In the genomic region with DNA sequence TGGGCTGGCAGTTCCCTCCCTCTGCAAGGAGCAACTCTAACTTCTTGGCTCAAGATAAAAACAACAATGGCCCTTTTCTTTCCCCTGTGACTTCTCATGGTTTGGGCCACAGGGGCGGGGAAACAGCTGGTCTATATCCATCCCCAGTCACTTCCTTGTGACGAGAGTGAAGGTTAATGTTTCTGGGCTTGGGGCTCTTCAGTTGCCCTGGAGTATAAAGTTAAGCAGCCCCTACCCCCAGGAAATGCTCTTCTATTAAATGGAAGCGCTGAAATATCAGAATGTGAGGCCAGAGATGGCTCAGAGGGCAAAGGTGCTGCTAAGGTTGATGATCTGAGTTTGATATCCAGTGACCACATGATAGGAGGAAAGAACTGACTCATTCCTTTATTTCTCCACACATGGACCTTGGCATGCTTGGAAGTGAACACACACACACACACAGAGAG, we compare ENCODE assay signal across 10 mouse cellular contexts.
DNase-seq lines count a peak whose midpoint lies in the region; ATAC-seq and TF ChIP-seq lines count a peak whose summit lies in the region.
"Had no signal": no experiment of that assay in that cellular context is flagged by ENCODE, and none has a peak within 500 bp of the region (broad histone marks: within the 10 kb centered on the region; RNA-seq: fewer than 3 reads in every experiment).

No protein-coding gene starts in this region.

- H3K27ac ChIP-seq in heart, embryonic 16.5 days (ENCODE audit: low read length) = peak overlapping the region; percentile 8; the same call in 1 of the 2 replicates
- no peak overlapping the region for H3K27ac ChIP-seq in forebrain, postnatal 0 days (ENCODE audit: low read depth, low read length)
- H3K27ac ChIP-seq: heart, adult 2 months; liver, embryonic 15.5 days had no signal

- H3K4me1 ChIP-seq in heart, embryonic 16.5 days (ENCODE audit: control insufficient read depth, insufficient read depth, low read length) = no peaks in the 10 kb centered on the region
- no peaks in the 10 kb centered on the region for H3K4me1 ChIP-seq in forebrain, postnatal 0 days (ENCODE audit: insufficient read depth)
- H3K4me1 ChIP-seq: liver, embryonic 15.5 days had no signal

- H3K4me3 ChIP-seq in heart, embryonic 16.5 days (ENCODE audit: low read length) = no peak overlapping the region
- no peak overlapping the region for H3K4me3 ChIP-seq in forebrain, postnatal 0 days (ENCODE audit: low read depth, low read length)
- H3K4me3 ChIP-seq: heart, adult 2 months; liver, embryonic 15.5 days had no signal

- ATAC-seq in heart, embryonic 16.5 days (replicated peaks; ENCODE audit: extremely low read depth, insufficient read depth, low FRiP score) = peak; percentile 28; the same call in 1 of the 2 replicates
- ATAC-seq in forebrain, postnatal 0 days = no peak
- no peak for ATAC-seq in activated CD4-positive, CD25-positive, alpha-beta regulatory T cell, adult 4 months

- H3K27me3 ChIP-seq in heart, embryonic 16.5 days (ENCODE audit: control insufficient read depth, insufficient read depth, low read length) = no peaks in the 10 kb centered on the region
- H3K27me3 ChIP-seq in forebrain, postnatal 0 days (ENCODE audit: insufficient read depth, low read length) = no peaks in the 10 kb centered on the region
- H3K27me3 ChIP-seq: liver, embryonic 15.5 days had no signal

- no peaks in the 10 kb centered on the region for H3K9me3 ChIP-seq in heart, embryonic 16.5 days (replicated peaks; ENCODE audit: control insufficient read depth, low read length)
- H3K9me3 ChIP-seq in forebrain, postnatal 0 days (ENCODE audit: low read length) = no peaks in the 10 kb centered on the region
- H3K9me3 ChIP-seq: liver, embryonic 15.5 days had no signal

- H3K36me3 ChIP-seq in heart, embryonic 16.5 days (ENCODE audit: control insufficient read depth, insufficient read depth) = no peaks in the 10 kb centered on the region
- H3K36me3 ChIP-seq in forebrain, postnatal 0 days (ENCODE audit: insufficient read depth) = no peaks in the 10 kb centered on the region
- H3K36me3 ChIP-seq: liver, embryonic 15.5 days had no signal

- H3K9ac ChIP-seq in heart, embryonic 16.5 days (ENCODE audit: low read length) = no peak overlapping the region
- no peak overlapping the region for H3K9ac ChIP-seq in forebrain, postnatal 0 days
- H3K9ac ChIP-seq: liver, embryonic 15.5 days had no signal

- TF ChIP-seq CTCF in forebrain, postnatal 0 days (IDR thresholded peaks at IDR 0.05; ENCODE audit: low read depth) = no peak

- no peak overlapping the region for H3K4me2 ChIP-seq in heart, embryonic 16.5 days (ENCODE audit: low read depth, low read length)
- H3K4me2 ChIP-seq in forebrain, postnatal 0 days (ENCODE audit: low read depth) = no peak overlapping the region
- H3K4me2 ChIP-seq: liver, embryonic 15.5 days had no signal

- peak; percentile 65 for DNase-seq in 3T3-L1 (ENCODE audit: low read depth, low spot score)
- DNase-seq in embryo, embryonic 11.5 days (ENCODE audit: low read depth, low spot score) = peak; percentile 8
- peak; percentile 45 to 60 for DNase-seq in lung, adult 18-20 months
- DNase-seq in thymus, postnatal 0 days (ENCODE audit: low spot score) = no peak
- DNase-seq in forebrain, postnatal 0 days = no peak
- DNase-seq in left cerebral cortex, adult 18-20 months (ENCODE audit: low spot score in 2 of 2) = no peak

- 23% methylated on average over 3 of the region's 3 CpGs for WGBS in heart, embryonic 16.5 days
- 47% methylated on average over 3 of the region's 3 CpGs for WGBS in forebrain, postnatal 0 days

Comparison
In these comparisons a context has a peak if more than half of its experiments do, and no peak if none do; other contexts are left out.
1. DNase-seq: peak in 3T3-L1 (single experiment), embryo, embryonic 11.5 days (single experiment) and lung, adult 18-20 months (2 of 2); none in thymus, postnatal 0 days (single experiment), forebrain, postnatal 0 days (single experiment) and left cerebral cortex, adult 18-20 months (0 of 2).